Mouse (Mus musculus): Measurements from ENCODE around the gene Cd180. TPM values are rescaled to one million over a fixed set of nuclear protein-coding genes. Genes with fewer than 3 reads are reported as not detected.

Cd180 gene
- polyA plus RNA-seq (2014; fragmentation: Illumina TruSeq; extraction: RNeasy Lipid Tissue Mini Kit (QIAGEN cat#74804); ENCODE audit: low read depth, low replicate concordance), result 2.3 TPM

DNA sequence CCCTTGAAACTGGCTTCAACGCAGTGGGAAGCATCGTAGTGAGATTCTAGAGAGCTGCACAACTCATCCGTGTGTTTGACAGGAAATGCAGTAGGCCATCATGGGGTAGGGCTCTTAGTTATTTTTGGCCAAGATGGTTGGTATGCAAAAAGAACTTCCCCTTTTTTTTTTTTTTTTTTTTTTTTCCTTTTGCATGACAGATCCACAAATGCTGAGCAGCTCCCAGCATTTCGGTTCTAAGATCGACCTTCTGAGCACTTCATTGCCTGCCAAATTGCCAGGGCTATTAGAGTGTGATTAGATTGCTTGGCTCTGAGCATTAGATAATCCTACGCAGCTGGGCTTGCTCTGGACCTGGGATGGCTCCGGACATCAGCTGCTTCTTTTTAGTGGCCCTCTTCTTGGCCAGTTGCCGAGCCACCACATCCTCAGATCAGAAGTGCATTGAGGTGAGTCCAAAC lies at the start of gene Cd180:
Gene Cd180, plus strand, starts transcription at position 218 of the 461 bp plus-strand sequence.

Measured in adrenal gland, adult 10 weeks (tissue).